Mouse (Mus musculus) limb, embryonic 10.5 days (tissue): ENCODE results near the gene Zfp955a. TPM values are rescaled to one million over a fixed set of nuclear protein-coding genes. Genes with fewer than 3 reads are reported as not detected.
"Not testable (repeated sequence)": the region's sequence is repeated elsewhere in the genome, so short reads cannot be mapped to it uniquely, and the experiment has no call there.

ENCODE experiments used
- DNase-seq: peaks from one replicate; pipeline ENCODE4 v3.0.0-alpha.2; 2017; ENCODE audit warnings: low spot score
- H3K27ac ChIP-seq: fragments of 300-500 bp; sonication (generic); 2 replicates; pipeline ENCODE4 v1.5.1; 2016; ENCODE audit warnings: mild to moderate bottlenecking
- H3K27me3 ChIP-seq: fragments of 300-500 bp; sonication (generic); 2 replicates; pipeline ENCODE4 v1.6.1; 2016; ENCODE audit warnings: low read depth, mild to moderate bottlenecking; ENCODE audit not compliant: poor library complexity, severe bottlenecking
- H3K36me3 ChIP-seq: fragments of 300-500 bp; sonication (generic); 2 replicates; pipeline ENCODE4 v1.6.1; 2016; ENCODE audit warnings: mild to moderate bottlenecking, moderate library complexity
- H3K4me1 ChIP-seq: fragments of 300-500 bp; sonication (generic); 2 replicates; pipeline ENCODE4 v1.6.1; 2016
- H3K4me3 ChIP-seq: fragments of 300-500 bp; sonication (generic); 2 replicates; pipeline ENCODE4 v1.5.1; 2016; ENCODE audit warnings: mild to moderate bottlenecking, moderate library complexity
- H3K9me3 ChIP-seq: fragments of 300-500 bp; sonication (generic); replicated peaks from 2 replicates; pipeline ENCODE4 v1.6.1; 2016; ENCODE audit warnings: mild to moderate bottlenecking
- WGBS: fragments of 180-500 bp; shearing (Covaris S2); methylation state at CpG from one replicate; pipeline ENCODE4 v1.1.7; 2016; 5-methylcytosine and 5-hydroxymethylcytosine counted together
- polyA plus RNA-seq: library from polyadenylated mRNA; unstranded; fragments of >200 nt; fragmentation: Nextera tagmentation; extraction: Ambion mirVana; gene quantifications from 2 replicates; pipeline ENCODE4 v1.2.1, GENCODE M21; 2016

Gene Zfp955a
- 16.1 and 19.0 TPM in 2 replicates for polyA plus RNA-seq

- not testable (repeated sequence) for H3K4me1 ChIP-seq, H3K9me3 ChIP-seq, DNase-seq, H3K4me3 ChIP-seq, H3K36me3 ChIP-seq, H3K27ac ChIP-seq, H3K27me3 ChIP-seq
- WGBS, result 50% methylated on average over 1 of the region's 34 CpGs
Measured at GRCm38 (mm10) chr17:33254530-33255318, at the start of gene Zfp955a. Gene Zfp955a (minus strand): TSS chr17:33255145.

- not testable (repeated sequence) for H3K27me3 ChIP-seq, H3K27ac ChIP-seq, H3K36me3 ChIP-seq, H3K9me3 ChIP-seq, DNase-seq, H3K4me3 ChIP-seq, H3K4me1 ChIP-seq
- WGBS, result no CpG with 5 or more reads among the region's 9 CpGs
Measured at GRCm38 (mm10) chr17:33289876-33290149, 34.9 kb upstream of the Zfp955a start.

GRCm38 (mm10) chr17:33289039-33289875 is 34.3 kb upstream of the Zfp955a start, which contains the start of gene Zfp955b:
Gene Zfp955b (plus strand): TSS chr17:33289544.
- not testable (repeated sequence) for H3K4me1 ChIP-seq, H3K36me3 ChIP-seq, H3K27ac ChIP-seq, H3K9me3 ChIP-seq, DNase-seq, H3K4me3 ChIP-seq, H3K27me3 ChIP-seq
- no CpG with 5 or more reads among the region's 25 CpGs for whole genome bisulfite sequencing

- no peaks in the 10 kb centered on the region for H3K27me3 ChIP-seq
- no peak overlapping the region for H3K4me3 ChIP-seq
- DNase-seq, result peak; percentile 4
- no peaks in the 10 kb centered on the region for H3K4me1 ChIP-seq
- H3K9me3 ChIP-seq, result no peaks in the 10 kb centered on the region
- WGBS, result 88% methylated on average over 9 of the region's 9 CpGs
- H3K36me3 ChIP-seq, result no peaks in the 10 kb centered on the region
- H3K27ac ChIP-seq, result no peak overlapping the region
Measured at GRCm38 (mm10) chr17:33268907-33269306, 14.0 kb upstream of the Zfp955a start.

GRCm38 (mm10) chr17:33264376-33264775 is 9.4 kb upstream of the Zfp955a start, which contains the start of gene Olfr63:
Gene Olfr63 (plus strand): TSS chr17:33264676.
- H3K36me3 ChIP-seq, result no peaks in the 10 kb centered on the region
- no peak for DNase-seq
- H3K9me3 ChIP-seq, result no peaks in the 10 kb centered on the region
- H3K27me3 ChIP-seq, result no peaks in the 10 kb centered on the region
- H3K27ac ChIP-seq, result no peak within 1 kb of the TSS
- no peaks in the 10 kb centered on the region for H3K4me1 ChIP-seq
- H3K4me3 ChIP-seq, result no peak within 1 kb of the TSS
- WGBS, result 97% methylated on average over 1 of the region's 1 CpGs

GRCm38 (mm10) chr17:33255319-33255657 is 343 bp upstream of the Zfp955a start:
- DNase-seq, H3K27me3 ChIP-seq, H3K4me1 ChIP-seq, H3K36me3 ChIP-seq, H3K9me3 ChIP-seq, H3K27ac ChIP-seq, H3K4me3 ChIP-seq: not testable (repeated sequence)
- no CpG with 5 or more reads among the region's 2 CpGs for WGBS

- not testable (repeated sequence) for H3K27ac ChIP-seq, H3K4me3 ChIP-seq, H3K4me1 ChIP-seq, H3K27me3 ChIP-seq, H3K9me3 ChIP-seq, DNase-seq
- WGBS, result 80% methylated on average over 1 of the region's 1 CpGs
- peaks cover 27% of the 10 kb centered on the region for H3K36me3 ChIP-seq
Measured at GRCm38 (mm10) chr17:33236646-33237045, 18.3 kb downstream of the Zfp955a start.

GRCm38 (mm10) chr17:33221590-33221989 is 33.4 kb downstream of the Zfp955a start, which contains the start of gene Olfr1564:
Gene Olfr1564 (minus strand): TSS chr17:33221690.
- peaks cover 5% of the 10 kb centered on the region; the same call in 1 of the 2 replicates for H3K9me3 ChIP-seq
- no peaks in the 10 kb centered on the region for H3K27me3 ChIP-seq
- H3K27ac ChIP-seq, result no peak within 1 kb of the TSS
- H3K36me3 ChIP-seq, result no peaks in the 10 kb centered on the region
- no peak within 1 kb of the TSS for H3K4me3 ChIP-seq
- no peak for DNase-seq
- 93% methylated on average over 2 of the region's 2 CpGs for WGBS
- no peaks in the 10 kb centered on the region for H3K4me1 ChIP-seq

- not testable (repeated sequence) for DNase-seq, H3K36me3 ChIP-seq, H3K9me3 ChIP-seq, H3K4me1 ChIP-seq, H3K27me3 ChIP-seq, H3K4me3 ChIP-seq, H3K27ac ChIP-seq
- no CpG with 5 or more reads among the region's 2 CpGs for WGBS
Measured at GRCm38 (mm10) chr17:33191002-33191401, 63.9 kb downstream of the Zfp955a start, which contains the start of gene Olfr239. Gene Olfr239 (plus strand): TSS chr17:33191302.

Other genes starting within 250 kb of the Zfp955a start
- 11.7 and 15.4 TPM in 2 replicates for gene Zfp763, start 221.7 kb downstream of the Zfp955a start, polyA plus RNA-seq
- not detected in 2 replicates for gene 4921501E09Rik, start 187.1 kb downstream of the Zfp955a start, polyA plus RNA-seq
- 5.9 and 8.6 TPM in 2 replicates for gene Zfp563, start 165.8 kb downstream of the Zfp955a start, polyA plus RNA-seq
- 0.11 TPM in 1 of 2 replicates, not detected in the other for gene Morc2b, start 115.5 kb downstream of the Zfp955a start, polyA plus RNA-seq
- gene Olfr55, start 86.7 kb downstream of the Zfp955a start, polyA plus RNA-seq, result not detected in 2 replicates
- gene Olfr239, start 63.8 kb downstream of the Zfp955a start, polyA plus RNA-seq, result not detected in 2 replicates
- gene Olfr1564, start 33.5 kb downstream of the Zfp955a start, polyA plus RNA-seq, result not detected in 2 replicates
- 0.03 TPM in 1 of 2 replicates, not detected in the other for gene Olfr63, start 9.5 kb upstream of the Zfp955a start, polyA plus RNA-seq
- 10.2 and 11.5 TPM in 2 replicates for gene Zfp955b, start 34.4 kb upstream of the Zfp955a start, polyA plus RNA-seq
- 8.2 and 13.1 TPM in 2 replicates for gene Zfp81, start 103.7 kb upstream of the Zfp955a start, polyA plus RNA-seq
- 19.7 and 25.5 TPM in 2 replicates for gene Zfp101, start 139.5 kb upstream of the Zfp955a start, polyA plus RNA-seq
- gene Actl9, start 177.8 kb upstream of the Zfp955a start, polyA plus RNA-seq, result not detected in 2 replicates